Mouse (Mus musculus): ENCODE measurements around the gene Unc5c.

GRCm38 (mm10) chr3:141491272-141491950 is 26.4 kb downstream of the Unc5c start:
- TF ChIP-seq CTCF (IDR thresholded peaks at IDR 0.05; ENCODE audit: control insufficient read depth, insufficient read depth, insufficient replicate concordance, low read depth, low read length) (no peak), POLR2A (IDR thresholded peaks at IDR 0.05; ENCODE audit: control insufficient read depth, low read depth, low read length) (no peak)

Data from testis, adult 2 months (tissue).